Mouse (Mus musculus) splenic B cell, adult 2 months (primary cell): ENCODE results near the gene Golph3l.
"Not testable (repeated sequence)": the region's sequence is repeated elsewhere in the genome, so short reads cannot be mapped to it uniquely, and the experiment has no call there.

Source experiments
- DNase-seq: peaks from one replicate; pipeline ENCODE4 v3.0.0-alpha.2; 2011; ENCODE audit warnings: low read depth, low spot score
- H3K27me3 ChIP-seq: 2 replicates; pipeline ENCODE4 v1.6.1; 2012; ENCODE audit warnings: mild to moderate bottlenecking, low read length, moderate library complexity, mixed read lengths; ENCODE audit not compliant: control insufficient read depth, poor library complexity, insufficient read depth, severe bottlenecking
- H3K36me3 ChIP-seq: 2 replicates; pipeline ENCODE4 v1.6.1; 2012; ENCODE audit warnings: mild to moderate bottlenecking, low read length, moderate library complexity, mixed read lengths; ENCODE audit not compliant: control insufficient read depth, poor library complexity, insufficient read depth, severe bottlenecking

Golph3l gene

GRCm38 (mm10) chr3:95635636-95636035, 46.9 kb downstream of the Golph3l start:
- Histone ChIP-seq H3K27me3 (no peaks in the 10 kb centered on the region), H3K36me3 (peaks cover 8% of the 10 kb centered on the region; the same call in 1 of the 2 replicates)
- DNase-seq: no peak

GRCm38 (mm10) chr3:95636072-95636471, 47.3 kb downstream of the Golph3l start:
- no peak for DNase-seq
- Histone ChIP-seq H3K27me3 (no peaks in the 10 kb centered on the region), H3K36me3 (peaks cover 6% of the 10 kb centered on the region; the same call in 1 of the 2 replicates)

GRCm38 (mm10) chr3:95639694-95640093, 51.0 kb downstream of the Golph3l start:
- H3K36me3 ChIP-seq: no peaks in the 10 kb centered on the region
- H3K27me3 ChIP-seq: no peaks in the 10 kb centered on the region
- peak; percentile 38 for DNase-seq

- DNase-seq: no peak
These were observed 54.4 kb downstream of the Golph3l start for GRCm38 (mm10) chr3:95643097-95643496.

GRCm38 (mm10) chr3:95645313-95646235, 56.8 kb downstream of the Golph3l start:
- no peaks in the 10 kb centered on the region for H3K27me3 ChIP-seq
- no peaks in the 10 kb centered on the region for H3K36me3 ChIP-seq
- DNase-seq: peak; percentile 84

More at GRCm38 (mm10) chr3:95643097-95643496, 54.4 kb downstream of the Golph3l start:
- Histone ChIP-seq H3K36me3 (no peaks in the 10 kb centered on the region), H3K27me3 (no peaks in the 10 kb centered on the region)

- no peaks in the 10 kb centered on the region for H3K36me3 ChIP-seq
- DNase-seq: no peak
- H3K27me3 ChIP-seq: no peaks in the 10 kb centered on the region
These were observed 59.3 kb downstream of the Golph3l start for GRCm38 (mm10) chr3:95648016-95648415.

- DNase-seq: peak; percentile 87
- H3K36me3 ChIP-seq: no peaks in the 10 kb centered on the region
- H3K27me3 ChIP-seq: no peaks in the 10 kb centered on the region
These were observed 61.7 kb downstream of the Golph3l start for GRCm38 (mm10) chr3:95650276-95651032.

- H3K36me3 ChIP-seq: no peaks in the 10 kb centered on the region
- no peaks in the 10 kb centered on the region for H3K27me3 ChIP-seq
- peak; percentile 47 for DNase-seq
These were observed 62.3 kb downstream of the Golph3l start for GRCm38 (mm10) chr3:95651033-95651373.

GRCm38 (mm10) chr3:95651391-95652203, 62.9 kb downstream of the Golph3l start:
- DNase-seq: peak; percentile 57
- H3K27me3 ChIP-seq: no peaks in the 10 kb centered on the region

GRCm38 (mm10) chr3:95652204-95652811, 63.6 kb downstream of the Golph3l start:
- H3K27me3 ChIP-seq: no peaks in the 10 kb centered on the region
- peak; percentile 81 for DNase-seq

More at GRCm38 (mm10) chr3:95651391-95652203, 62.9 kb downstream of the Golph3l start:
- H3K36me3 ChIP-seq: no peaks in the 10 kb centered on the region

GRCm38 (mm10) chr3:95652871-95653270, 64.1 kb downstream of the Golph3l start:
- H3K27me3 ChIP-seq: no peaks in the 10 kb centered on the region
- no peaks in the 10 kb centered on the region for H3K36me3 ChIP-seq
- no peak for DNase-seq

More at GRCm38 (mm10) chr3:95652204-95652811, 63.6 kb downstream of the Golph3l start:
- no peaks in the 10 kb centered on the region for H3K36me3 ChIP-seq

- H3K27me3 ChIP-seq: no peaks in the 10 kb centered on the region
- DNase-seq: peak; percentile 68
- H3K36me3 ChIP-seq: no peaks in the 10 kb centered on the region
These were observed 64.8 kb downstream of the Golph3l start for GRCm38 (mm10) chr3:95653473-95654034.

- H3K27me3 ChIP-seq, DNase-seq: not testable (repeated sequence)
These were observed 65.6 kb downstream of the Golph3l start for GRCm38 (mm10) chr3:95654371-95654770.

GRCm38 (mm10) chr3:95655437-95655836, 66.7 kb downstream of the Golph3l start:
- DNase-seq: no peak
- no peaks in the 10 kb centered on the region for H3K27me3 ChIP-seq

More at GRCm38 (mm10) chr3:95654371-95654770, 65.6 kb downstream of the Golph3l start:
- not testable (repeated sequence) for H3K36me3 ChIP-seq

More at GRCm38 (mm10) chr3:95655437-95655836, 66.7 kb downstream of the Golph3l start:
- H3K36me3 ChIP-seq: peaks cover 14% of the 10 kb centered on the region
